Mouse (Mus musculus) ES-E14 (cell line): ENCODE measurements at regions not wholly inside any gene's neighbourhood (a gene's known extent, or its start where the extent isn't known, plus 50 kb on each side); places are given as distances from the start of the nearest gene placed in this dataset.

Experiments used
- MAFK ChIP-seq: IDR thresholded peaks from 2 replicates; pipeline ENCODE4 v1.6.1; 2014; ENCODE audit warnings: mild to moderate bottlenecking, low read depth, low read length, inconsistent platforms; ENCODE audit not compliant: insufficient read depth
- ZC3H11A ChIP-seq: IDR thresholded peaks from 2 replicates; pipeline ENCODE4 v1.6.1; 2012; ENCODE audit warnings: low read depth, mild to moderate bottlenecking, inconsistent platforms, low read length, borderline replicate concordance
- ZNF384 ChIP-seq: IDR thresholded peaks from 2 replicates; pipeline ENCODE4 v1.6.1; 2012; ENCODE audit warnings: low read depth, low read length, inconsistent platforms

DNA sequence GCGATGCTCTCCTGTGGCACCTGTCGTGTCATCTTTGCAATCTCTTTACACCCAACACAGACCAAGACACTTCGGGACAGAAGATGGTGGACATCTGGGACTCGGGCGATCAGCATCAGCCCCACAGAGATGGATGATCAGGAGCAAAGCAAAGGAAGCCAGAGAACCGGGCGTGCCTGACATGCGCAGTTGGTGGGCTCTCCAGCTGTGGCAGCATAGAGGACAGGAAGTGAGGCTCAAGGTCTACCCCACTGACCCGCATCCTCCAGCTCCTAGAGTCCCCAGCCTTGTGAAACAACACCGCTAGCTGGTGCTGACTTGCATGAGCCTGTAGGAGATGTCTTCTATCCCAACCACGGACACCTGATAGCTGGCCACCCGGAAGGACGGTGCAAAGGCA is 312.9 kb upstream of the Prox1 start:
- TF ChIP-seq ZNF384: no peak
- no peak for TF ChIP-seq ZC3H11A
- TF ChIP-seq MAFK: no peak
